Mouse (Mus musculus) thymus, adult 2 months (tissue): ENCODE data around the gene Nr3c2.

Experiments used
- CTCF ChIP-seq: fragments of 200-500 bp; IDR thresholded peaks from 2 replicates; pipeline ENCODE4 v1.5.1; 2012; ENCODE audit warnings: mild to moderate bottlenecking, control low read depth, low read length, moderate library complexity, borderline replicate concordance; ENCODE audit not compliant: control insufficient read depth, poor library complexity, insufficient read depth; ENCODE audit errors: extremely low read depth
- POLR2A ChIP-seq: fragments of 200-500 bp; IDR thresholded peaks from 2 replicates; pipeline ENCODE4 v1.6.1; 2012; ENCODE audit warnings: mild to moderate bottlenecking, low read length, control low read depth, moderate library complexity; ENCODE audit not compliant: control insufficient read depth, poor library complexity, insufficient read depth; ENCODE audit errors: extremely low read depth

DNA sequence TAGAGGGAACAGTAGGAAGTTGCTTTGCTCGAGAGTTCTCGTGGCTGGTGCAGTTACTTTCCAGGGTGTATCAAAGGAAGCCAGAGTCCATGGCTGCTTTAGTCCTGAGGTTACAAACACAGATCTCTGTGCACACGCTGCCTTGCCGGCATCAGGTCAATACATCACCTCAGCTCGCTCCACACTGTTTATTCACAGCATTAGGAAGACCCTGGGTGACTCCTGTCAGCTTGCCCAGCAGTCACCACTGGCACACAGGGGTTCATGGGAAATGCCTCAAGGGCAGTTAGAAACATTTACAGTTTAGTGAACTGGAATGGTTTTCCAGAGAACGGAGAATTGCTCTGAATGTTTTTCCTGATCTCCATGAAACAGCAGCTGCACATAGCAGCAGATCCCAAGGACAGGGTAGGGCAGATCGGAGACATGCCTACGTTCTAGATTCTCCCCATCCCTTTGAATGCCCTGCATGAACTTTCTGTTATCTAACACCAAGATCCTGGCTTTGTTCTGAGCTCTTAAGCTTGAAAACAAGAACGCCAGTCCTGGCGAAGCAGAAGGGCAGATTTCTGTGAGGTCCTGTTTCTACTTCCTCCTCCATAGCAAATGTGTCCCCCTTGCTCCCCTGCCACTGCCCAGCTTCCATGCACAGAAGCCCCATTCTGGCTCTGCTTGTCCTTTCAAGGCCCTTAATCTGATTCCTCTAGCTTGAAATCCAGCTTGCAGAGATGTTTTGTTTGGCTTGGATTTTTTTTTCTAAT lies 221.7 kb downstream of the Nr3c2 start:
- TF ChIP-seq CTCF (no peak), POLR2A (no peak)
